Mouse (Mus musculus) neural tube, embryonic 15.5 days (tissue): ENCODE measurements around the gene Parg. TPM values are rescaled to one million over a fixed set of nuclear protein-coding genes. Genes with fewer than 3 reads are reported as not detected.
A peak's percentile ranks its signal among the peaks of the same experiment; 100 is the strongest.
"Not testable (repeated sequence)": the region's sequence is repeated elsewhere in the genome, so short reads cannot be mapped to it uniquely, and the experiment has no call there.

Experiments
- ATAC-seq: fragments of 200-750 bp; cut with Nextera tagmentation; 2 replicates; pipeline ENCODE4 v1.8.0; 2017; ENCODE audit warnings: mild to moderate bottlenecking, moderate TSS enrichment, moderate library complexity; ENCODE audit not compliant: low FRiP score
- H3K27ac ChIP-seq: fragments of 300-500 bp; sonication (generic); replicated peaks from 2 replicates; pipeline ENCODE4 v1.5.1; 2015; ENCODE audit warnings: mild to moderate bottlenecking, inconsistent platforms
- H3K27me3 ChIP-seq: fragments of 300-500 bp; sonication (generic); replicated peaks from 2 replicates; pipeline ENCODE4 v1.6.1; 2015; ENCODE audit warnings: inconsistent platforms
- H3K36me3 ChIP-seq: fragments of 300-500 bp; sonication (generic); 2 replicates; pipeline ENCODE4 v1.6.1; 2015; ENCODE audit warnings: inconsistent platforms
- H3K4me1 ChIP-seq: fragments of 300-500 bp; sonication (generic); 2 replicates; pipeline ENCODE4 v1.6.1; 2015; ENCODE audit warnings: inconsistent platforms
- H3K4me2 ChIP-seq: fragments of 300-500 bp; sonication (generic); 2 replicates; pipeline ENCODE4 v1.6.1; 2015; ENCODE audit warnings: inconsistent platforms, mild to moderate bottlenecking, moderate library complexity
- H3K4me3 ChIP-seq: fragments of 300-500 bp; sonication (generic); replicated peaks from 2 replicates; pipeline ENCODE4 v1.5.1; 2015; ENCODE audit warnings: mild to moderate bottlenecking, inconsistent platforms
- H3K9ac ChIP-seq: fragments of 300-500 bp; sonication (generic); replicated peaks from 2 replicates; pipeline ENCODE4 v1.6.1; 2015; ENCODE audit warnings: mild to moderate bottlenecking, inconsistent platforms
- H3K9me3 ChIP-seq: fragments of 300-500 bp; sonication (generic); replicated peaks from 2 replicates; pipeline ENCODE4 v1.6.1; 2016; ENCODE audit warnings: inconsistent platforms
- WGBS: fragments of 180-500 bp; shearing (Covaris S2); methylation state at CpG from one replicate; pipeline ENCODE4 v1.1.7; 2015; ENCODE audit warnings: mixed read lengths; 5-methylcytosine and 5-hydroxymethylcytosine counted together
- polyA plus RNA-seq: library from polyadenylated mRNA; unstranded; fragments of >200 nt; fragmentation: Nextera tagmentation; extraction: Ambion mirVana; gene quantifications from 2 replicates; pipeline ENCODE4 v1.2.1, GENCODE M21; 2015

Gene Parg
- polyA plus RNA-seq, 1 experiment from 2014 or later: 28.1 TPM

GRCm38 (mm10) chr14:32183846-32184245 is 17.9 kb upstream of the Parg start:
- Histone ChIP-seq H3K27me3 (no peaks in the 10 kb centered on the region), H3K36me3 (peaks cover 72% of the 10 kb centered on the region), H3K27ac (no peak overlapping the region), H3K9me3 (no peaks in the 10 kb centered on the region), H3K4me2 (no peak overlapping the region), H3K4me3 (no peak overlapping the region), H3K9ac (no peak overlapping the region), H3K4me1 (no peaks in the 10 kb centered on the region)
- no peak for ATAC-seq
- WGBS: 96% methylated on average over 4 of the region's 4 CpGs

- H3K9me3 ChIP-seq: no peaks in the 10 kb centered on the region
- no peak for ATAC-seq
- H3K27me3 ChIP-seq: no peaks in the 10 kb centered on the region
- 89% methylated on average over 6 of the region's 6 CpGs for WGBS
- H3K4me1 ChIP-seq: no peaks in the 10 kb centered on the region
- no peak overlapping the region for H3K9ac ChIP-seq
- no peak overlapping the region for H3K4me3 ChIP-seq
- no peak overlapping the region for H3K27ac ChIP-seq
- peaks cover 52% of the 10 kb centered on the region for H3K36me3 ChIP-seq
- H3K4me2 ChIP-seq: no peak overlapping the region
Observed at GRCm38 (mm10) chr14:32190627-32191391, 10.9 kb upstream of the Parg start.

- 95% methylated on average over 5 of the region's 5 CpGs for WGBS
- Histone ChIP-seq H3K4me2 (no peak overlapping the region), H3K27me3 (no peaks in the 10 kb centered on the region), H3K27ac (no peak overlapping the region), H3K4me3 (no peak overlapping the region), H3K36me3 (peaks cover 49% of the 10 kb centered on the region), H3K9ac (no peak overlapping the region), H3K9me3 (no peaks in the 10 kb centered on the region), H3K4me1 (no peaks in the 10 kb centered on the region)
- no peak for ATAC-seq
Observed at GRCm38 (mm10) chr14:32191926-32192325, 9.8 kb upstream of the Parg start.

GRCm38 (mm10) chr14:32192437-32192836 is 9.3 kb upstream of the Parg start:
- Histone ChIP-seq H3K27ac (no peak overlapping the region), H3K4me2 (no peak overlapping the region), H3K4me1 (no peaks in the 10 kb centered on the region), H3K36me3 (peaks cover 48% of the 10 kb centered on the region), H3K9me3 (no peaks in the 10 kb centered on the region), H3K4me3 (no peak overlapping the region), H3K9ac (no peak overlapping the region), H3K27me3 (no peaks in the 10 kb centered on the region)
- WGBS: 62% methylated on average over 3 of the region's 3 CpGs
- ATAC-seq: no peak

GRCm38 (mm10) chr14:32193557-32193956 is 8.2 kb upstream of the Parg start:
- 90% methylated on average over 5 of the region's 5 CpGs for WGBS
- H3K4me1 ChIP-seq, H3K27me3 ChIP-seq, H3K4me2 ChIP-seq, H3K27ac ChIP-seq, H3K9ac ChIP-seq, H3K4me3 ChIP-seq, ATAC-seq, H3K9me3 ChIP-seq: not testable (repeated sequence)
- H3K36me3 ChIP-seq: peaks cover 46% of the 10 kb centered on the region

- ATAC-seq: peak; percentile 56
Observed at GRCm38 (mm10) chr14:32201354-32201753, 395 bp upstream of the Parg start.

GRCm38 (mm10) chr14:32226601-32227000 is 24.9 kb downstream of the Parg start:
- peaks cover 6% of the 10 kb centered on the region; the same call in 1 of the 2 replicates for H3K36me3 ChIP-seq
- no peaks in the 10 kb centered on the region for H3K27me3 ChIP-seq
- no peaks in the 10 kb centered on the region for H3K9me3 ChIP-seq
- no peaks in the 10 kb centered on the region for H3K4me1 ChIP-seq
- H3K4me3 ChIP-seq: no peak overlapping the region
- no peak overlapping the region for H3K9ac ChIP-seq
- H3K27ac ChIP-seq: no peak overlapping the region
- ATAC-seq: no peak
- H3K4me2 ChIP-seq: no peak overlapping the region

More at GRCm38 (mm10) chr14:32201354-32201753, 395 bp upstream of the Parg start:
- Histone ChIP-seq H3K4me1 (peaks cover 30% of the 10 kb centered on the region), H3K9me3 (no peaks in the 10 kb centered on the region), H3K4me2 (peak overlapping the region; percentile 78), H3K4me3 (peak overlapping the region; percentile 69), H3K36me3 (peaks cover 22% of the 10 kb centered on the region), H3K9ac (peak overlapping the region; percentile 77), H3K27me3 (no peaks in the 10 kb centered on the region), H3K27ac (peak overlapping the region; percentile 79; the same call in 1 of the 2 replicates)
- 0% methylated on average over 26 of the region's 26 CpGs for WGBS

- peaks cover 9% of the 10 kb centered on the region; the same call in 1 of the 2 replicates for H3K36me3 ChIP-seq
- H3K4me2 ChIP-seq: no peak overlapping the region
- H3K9ac ChIP-seq: no peak overlapping the region
- no peak for ATAC-seq
- 0% methylated on average over 2 of the region's 2 CpGs for WGBS
- no peaks in the 10 kb centered on the region for H3K4me1 ChIP-seq
- no peaks in the 10 kb centered on the region for H3K27me3 ChIP-seq
- no peak overlapping the region for H3K27ac ChIP-seq
- H3K4me3 ChIP-seq: no peak overlapping the region
- H3K9me3 ChIP-seq: no peaks in the 10 kb centered on the region
Observed at GRCm38 (mm10) chr14:32228996-32229395, 27.2 kb downstream of the Parg start.

- Histone ChIP-seq H3K4me2 (no peak overlapping the region), H3K27ac (no peak overlapping the region), H3K9ac (no peak overlapping the region), H3K27me3 (no peaks in the 10 kb centered on the region), H3K36me3 (peaks cover 28% of the 10 kb centered on the region), H3K9me3 (no peaks in the 10 kb centered on the region), H3K4me3 (no peak overlapping the region), H3K4me1 (0 out of 2 replicates have a peak, but pooled peaks cover 4% of the 10 kb centered on the region)
- ATAC-seq: no peak
- 70% methylated on average over 4 of the region's 4 CpGs for whole genome bisulfite sequencing
Observed at GRCm38 (mm10) chr14:32242401-32242800, 40.7 kb downstream of the Parg start.

GRCm38 (mm10) chr14:32246019-32246418 is 44.3 kb downstream of the Parg start:
- no peak for ATAC-seq
- 10% methylated on average over 2 of the region's 2 CpGs for WGBS
- no peaks in the 10 kb centered on the region for H3K9me3 ChIP-seq
- no peak overlapping the region for H3K27ac ChIP-seq
- H3K4me2 ChIP-seq: no peak overlapping the region
- H3K4me1 ChIP-seq: 0 out of 2 replicates have a peak, but pooled peaks cover 4% of the 10 kb centered on the region
- H3K4me3 ChIP-seq: no peak overlapping the region
- H3K27me3 ChIP-seq: no peaks in the 10 kb centered on the region
- H3K9ac ChIP-seq: no peak overlapping the region
- H3K36me3 ChIP-seq: peaks cover 17% of the 10 kb centered on the region

GRCm38 (mm10) chr14:32249616-32250015 is 47.9 kb downstream of the Parg start:
- no peaks in the 10 kb centered on the region for H3K9me3 ChIP-seq
- WGBS: 65% methylated on average over 6 of the region's 6 CpGs
- 0 out of 2 replicates have a peak, but pooled peaks cover 4% of the 10 kb centered on the region for H3K4me1 ChIP-seq
- no peak for ATAC-seq
- no peak overlapping the region for H3K4me3 ChIP-seq
- H3K36me3 ChIP-seq: peaks cover 13% of the 10 kb centered on the region; the same call in 1 of the 2 replicates
- H3K9ac ChIP-seq: no peak overlapping the region
- no peak overlapping the region for H3K27ac ChIP-seq
- H3K27me3 ChIP-seq: no peaks in the 10 kb centered on the region
- H3K4me2 ChIP-seq: no peak overlapping the region

GRCm38 (mm10) chr14:32260830-32261229 is 59.1 kb downstream of the Parg start:
- ATAC-seq: no peak
- no peaks in the 10 kb centered on the region for H3K27me3 ChIP-seq
- no peaks in the 10 kb centered on the region for H3K4me1 ChIP-seq
- H3K4me3 ChIP-seq: no peak overlapping the region
- no peak overlapping the region for H3K27ac ChIP-seq
- peaks cover 26% of the 10 kb centered on the region for H3K36me3 ChIP-seq
- H3K9me3 ChIP-seq: no peaks in the 10 kb centered on the region
- H3K9ac ChIP-seq: no peak overlapping the region
- no peak overlapping the region for H3K4me2 ChIP-seq
- 51% methylated on average over 6 of the region's 6 CpGs for WGBS
